Mouse (Mus musculus) lung, adult 2 months (tissue): ENCODE results near the gene Ensa.

Experiments used
- CTCF ChIP-seq: fragments of 200-500 bp; IDR thresholded peaks from 2 replicates; pipeline ENCODE4 v1.5.1; 2011; ENCODE audit warnings: mild to moderate bottlenecking, low read length, control low read depth; ENCODE audit not compliant: insufficient read depth
- POLR2A ChIP-seq: fragments of 200-500 bp; IDR thresholded peaks from 2 replicates; pipeline ENCODE4 v1.6.1; 2011; ENCODE audit warnings: low read depth, mild to moderate bottlenecking, control low read depth, low read length, borderline replicate concordance; ENCODE audit errors: extremely low read depth

- TF ChIP-seq POLR2A (no peak), CTCF (no peak)
Observed at GRCm38 (mm10) chr3:95627763-95628162, 3.0 kb downstream of the Ensa start.
